Comparison of ENCODE assay signal across 16 mouse cellular contexts in genomic region chr13:99394694-99395093, GRCm38 (mm10). TPM values are rescaled to one million over a fixed set of nuclear protein-coding genes. Genes with fewer than 3 reads are reported as not detected.
DNase-seq lines count a peak whose midpoint lies in the region; ATAC-seq and TF ChIP-seq lines count a peak whose summit lies in the region.
"Had no signal": no experiment of that assay in that cellular context is flagged by ENCODE, and none has a peak within 500 bp of the region (broad histone marks: within the 10 kb centered on the region; RNA-seq: fewer than 3 reads in every experiment).

No protein-coding gene starts in this region.

- intact Hi-C loops in gastrocnemius, adult 2 months (cut with DNase I), result no loop called here
- intact Hi-C loops in gastrocnemius, postnatal 36 days (cut with DNase I), result loop anchor here (5.0 kb wide), 1 partner anchor 93 kb away; no protein-coding TSS in a partner anchor

- H3K9ac ChIP-seq in midbrain, embryonic 13.5 days (replicated peaks), result no peak overlapping the region
- no peak overlapping the region for H3K9ac ChIP-seq in midbrain, postnatal 0 days (replicated peaks; ENCODE audit: low read length, poor library complexity, severe bottlenecking)

- no peak overlapping the region for H3K4me3 ChIP-seq in gastrocnemius, adult 2 months
- H3K4me3 ChIP-seq in midbrain, embryonic 10.5 days, result 0 out of 2 replicates have a peak overlapping the region, but pooled peaks have one; percentile 34
- H3K4me3 ChIP-seq in midbrain, embryonic 13.5 days (replicated peaks), result no peak overlapping the region
- no peak overlapping the region for H3K4me3 ChIP-seq in midbrain, postnatal 0 days (ENCODE audit: low read depth, low read length)
- H3K4me3 ChIP-seq: erythroblast, embryonic 14.5 days; myocyte had no signal

- no peaks in the 10 kb centered on the region for H3K9me3 ChIP-seq in midbrain, embryonic 10.5 days (replicated peaks)
- H3K9me3 ChIP-seq in midbrain, embryonic 13.5 days, result no peaks in the 10 kb centered on the region
- H3K9me3 ChIP-seq in midbrain, postnatal 0 days (ENCODE audit: low read length), result no peaks in the 10 kb centered on the region
- H3K9me3 ChIP-seq: G1E had no signal

- TF ChIP-seq CTCF in gastrocnemius, adult 2 months (IDR thresholded peaks at IDR 0.05), result peak; percentile 31; the same call in 1 of the 2 replicates
- TF ChIP-seq CTCF in midbrain, postnatal 0 days (IDR thresholded peaks at IDR 0.05), result peak; percentile 63

- peaks cover 56% of the 10 kb centered on the region for H3K4me1 ChIP-seq in midbrain, embryonic 10.5 days
- H3K4me1 ChIP-seq in midbrain, embryonic 13.5 days (replicated peaks), result peaks cover 48% of the 10 kb centered on the region
- no peaks in the 10 kb centered on the region for H3K4me1 ChIP-seq in midbrain, postnatal 0 days (ENCODE audit: insufficient read depth, low read length)

- no peaks in the 10 kb centered on the region for H3K27me3 ChIP-seq in midbrain, embryonic 10.5 days (ENCODE audit: low read depth, poor library complexity, severe bottlenecking)
- H3K27me3 ChIP-seq in midbrain, embryonic 13.5 days, result no peaks in the 10 kb centered on the region
- no peaks in the 10 kb centered on the region for H3K27me3 ChIP-seq in midbrain, postnatal 0 days (ENCODE audit: insufficient read depth, low read length)

- no peak for DNase-seq in gastrocnemius, adult 2 months
- no peak for DNase-seq in gastrocnemius, postnatal 36 days
- peak; percentile 16 for DNase-seq in kidney, adult 11 months
- no peak for DNase-seq in kidney, adult 18-20 months
- DNase-seq in midbrain, embryonic 10.5 days (ENCODE audit: low spot score), result no peak
- no peak for DNase-seq in midbrain, postnatal 0 days (ENCODE audit: low spot score)
- DNase-seq: adrenal gland, postnatal 25 days; B cell, adult 2 months; cerebellum, adult 11 months; liver; lung, postnatal 4 days had no signal

- H3K27ac ChIP-seq in gastrocnemius, adult 2 months, result peak overlapping the region; percentile 12
- H3K27ac ChIP-seq in midbrain, embryonic 10.5 days (replicated peaks), result peak overlapping the region; percentile 72
- H3K27ac ChIP-seq in midbrain, embryonic 13.5 days, result no peak overlapping the region
- H3K27ac ChIP-seq in midbrain, postnatal 0 days (ENCODE audit: low read depth, low read length), result no peak overlapping the region

- peaks cover 10% of the 10 kb centered on the region for H3K36me3 ChIP-seq in midbrain, embryonic 10.5 days
- no peaks in the 10 kb centered on the region for H3K36me3 ChIP-seq in midbrain, embryonic 13.5 days
- no peaks in the 10 kb centered on the region for H3K36me3 ChIP-seq in midbrain, postnatal 0 days (ENCODE audit: insufficient read depth, low read length)

- 47% methylated on average over 3 of the region's 3 CpGs for WGBS in midbrain, embryonic 10.5 days
- 31% methylated on average over 3 of the region's 3 CpGs for WGBS in midbrain, embryonic 13.5 days
- WGBS in midbrain, postnatal 0 days, result 28% methylated on average over 3 of the region's 3 CpGs

- no peak for ATAC-seq in midbrain, embryonic 13.5 days
- ATAC-seq in midbrain, postnatal 0 days (ENCODE audit: low FRiP score), result no peak
- no peak for ATAC-seq in megakaryocyte progenitor cell, adult 5-6 weeks (replicated peaks; ENCODE audit: poor library complexity)

- no peak overlapping the region for H3K4me2 ChIP-seq in midbrain, embryonic 13.5 days (replicated peaks)
- no peak overlapping the region for H3K4me2 ChIP-seq in midbrain, postnatal 0 days (ENCODE audit: low read depth, low read length, poor library complexity, severe bottlenecking)

RNA-seq across cellular contexts. Expression of gene Mrps27, which starts 50.1 kb away (rescaled TPM):
- total RNA-seq in gastrocnemius, adult 2 months (2021), result 10 to 100 TPM; 24.0 to 32.9 TPM
- total RNA-seq in gastrocnemius, postnatal 36 days (2021), result 10 to 100 TPM; 27.4 to 28.4 TPM
- 73.9 and 79.9 TPM in 2 replicates for polyA plus RNA-seq in midbrain, embryonic 10.5 days (2016; fragmentation: Nextera tagmentation; extraction: Ambion mirVana)
- polyA plus RNA-seq in midbrain, embryonic 13.5 days (2015; fragmentation: Nextera tagmentation; extraction: Ambion mirVana), result 39.5 and 40.4 TPM in 2 replicates
- 19.6 and 21.9 TPM in 2 replicates for total RNA-seq in midbrain, postnatal 0 days (2014; rRNA removed)
- 37.4 and 38.7 TPM in 2 replicates for polyA plus RNA-seq in midbrain, postnatal 0 days (2015; fragmentation: Nextera tagmentation; extraction: Ambion mirVana)
- total RNA-seq in megakaryocyte progenitor cell, adult 5-6 weeks (2015), result 20.1 and 22.1 TPM in 2 replicates
- total RNA-seq in megakaryocyte progenitor cell, adult 5-6 weeks (2017), result 28.6 and 30.7 TPM in 2 replicates

RNA-seq across cellular contexts. Expression of gene Ptcd2, which starts 50.2 kb away (rescaled TPM):
- 10 to 100 TPM; 20.1 to 35.5 TPM for total RNA-seq in gastrocnemius, adult 2 months (2021)
- 10 to 100 TPM; 22.3 to 28.2 TPM for total RNA-seq in gastrocnemius, postnatal 36 days (2021)
- 53.2 and 54.4 TPM in 2 replicates for polyA plus RNA-seq in midbrain, embryonic 10.5 days (2016; fragmentation: Nextera tagmentation; extraction: Ambion mirVana)
- polyA plus RNA-seq in midbrain, embryonic 13.5 days (2015; fragmentation: Nextera tagmentation; extraction: Ambion mirVana), result 50.2 and 52.8 TPM in 2 replicates
- total RNA-seq in midbrain, postnatal 0 days (2014; rRNA removed), result 41.8 and 48.9 TPM in 2 replicates
- polyA plus RNA-seq in midbrain, postnatal 0 days (2015; fragmentation: Nextera tagmentation; extraction: Ambion mirVana), result 51.5 and 52.8 TPM in 2 replicates
- total RNA-seq in megakaryocyte progenitor cell, adult 5-6 weeks (2015), result 43.6 and 48.4 TPM in 2 replicates
- 64.4 and 73.5 TPM in 2 replicates for total RNA-seq in megakaryocyte progenitor cell, adult 5-6 weeks (2017)

Comparison
In these comparisons a context has a peak if more than half of its experiments do, and no peak if none do; other contexts are left out.
1. H3K27ac ChIP-seq: peak in gastrocnemius, adult 2 months (single experiment) and midbrain, embryonic 10.5 days (single experiment); none in midbrain, embryonic 13.5 days (single experiment) and midbrain, postnatal 0 days (single experiment).